Mouse (Mus musculus) ovary, postnatal 10 days (tissue): ENCODE results near the gene Btbd35f27.
"Not testable (repeated sequence)": the region's sequence is repeated elsewhere in the genome, so short reads cannot be mapped to it uniquely, and the experiment has no call there.

ENCODE experiments used
- DNase-seq: peaks from one replicate; pipeline ENCODE4 v3.0.0; 2022; ENCODE audit warnings: low spot score

The Btbd35f27 gene

DNA sequence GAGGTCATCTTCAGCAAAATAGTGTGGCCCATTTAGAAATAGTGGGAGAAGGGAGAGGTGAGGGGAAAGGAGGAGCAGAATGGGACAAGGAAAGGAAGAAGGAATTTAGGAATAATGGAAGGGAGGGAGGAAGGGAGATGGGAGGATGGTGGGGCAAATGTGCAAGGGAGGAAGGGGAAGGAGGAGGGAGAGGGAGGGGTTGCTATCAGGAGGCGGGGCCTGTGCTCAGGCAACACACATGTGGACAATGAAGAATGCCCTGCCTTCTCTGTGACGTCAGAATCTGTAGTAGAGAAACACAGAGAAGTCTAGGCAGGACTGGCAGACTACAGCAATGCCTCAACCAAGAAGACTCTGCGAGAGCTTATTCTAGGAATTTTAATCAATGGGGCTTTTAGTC is at the start of gene Btbd35f27:
Btbd35f27 (plus strand) TSS at position 301 of the 400 bp plus-strand sequence.
- DNase-seq = not testable (repeated sequence)
